Mouse (Mus musculus): ENCODE results near the gene Parp11. TPM values are rescaled to one million over a fixed set of nuclear protein-coding genes. Genes with fewer than 3 reads are reported as not detected.
"Not testable (repeated sequence)": the region's sequence is repeated elsewhere in the genome, so short reads cannot be mapped to it uniquely, and the experiment has no call there.

Gene Parp11
- total RNA-seq, 2 experiments from 2014 or later: 11.0 to 25.2 TPM

- no peak for ATAC-seq (ENCODE audit: poor library complexity, severe bottlenecking)
These were observed 47.7 kb downstream of the Parp11 start for GRCm38 (mm10) chr6:127494357-127494756.

DNA sequence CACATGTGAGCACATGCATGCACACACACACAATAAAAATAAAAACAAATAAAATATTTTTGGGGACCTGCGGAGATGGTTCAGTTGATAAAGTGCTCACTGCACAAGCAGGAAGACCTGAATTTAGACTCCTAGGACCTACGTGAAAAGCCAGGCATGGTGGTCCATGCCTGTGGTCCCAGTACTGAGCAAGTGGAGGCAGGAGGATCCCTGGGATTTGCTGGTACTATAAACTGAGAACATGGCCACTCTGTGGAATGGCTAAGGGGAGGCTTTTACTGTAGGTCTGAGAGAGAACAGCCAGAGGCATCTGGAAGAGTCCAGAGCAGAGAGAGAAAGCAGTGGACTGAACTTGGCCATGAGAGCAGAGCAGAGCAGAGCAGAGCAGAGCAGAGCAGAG lies 48.6 kb downstream of the Parp11 start:
- ATAC-seq (ENCODE audit: poor library complexity, severe bottlenecking): no peak

GRCm38 (mm10) chr6:127495876-127496275 lies 49.2 kb downstream of the Parp11 start:
- no peak for ATAC-seq (ENCODE audit: poor library complexity, severe bottlenecking)

- no peak for ATAC-seq (ENCODE audit: poor library complexity, severe bottlenecking)
These were observed 50.4 kb downstream of the Parp11 start for GRCm38 (mm10) chr6:127496841-127497656.

DNA sequence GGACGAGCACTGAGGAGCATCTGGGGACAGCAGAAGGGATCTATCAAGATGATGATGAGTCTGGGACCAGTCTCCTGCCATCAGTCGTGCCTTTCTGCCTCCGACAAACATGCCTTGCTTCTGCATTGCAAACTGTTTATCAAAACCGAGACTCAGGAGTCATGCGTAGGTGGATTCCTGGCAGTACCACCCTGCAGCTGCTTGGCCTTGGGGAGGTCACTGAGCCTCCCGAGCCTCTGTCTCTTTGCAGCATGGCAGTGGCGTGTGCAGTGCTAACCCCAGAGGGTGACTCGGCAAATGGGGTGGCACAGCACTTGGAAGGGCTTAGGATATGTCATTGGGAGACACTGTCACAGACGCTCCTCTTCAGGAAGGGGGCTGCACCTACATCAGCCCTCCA lies 53.5 kb downstream of the Parp11 start:
- ATAC-seq (ENCODE audit: poor library complexity, severe bottlenecking): no peak

- ATAC-seq (ENCODE audit: poor library complexity, severe bottlenecking): no peak
These were observed 54.2 kb downstream of the Parp11 start for GRCm38 (mm10) chr6:127500806-127501205.

- peak; percentile 79 for ATAC-seq (ENCODE audit: poor library complexity, severe bottlenecking)
These were observed 55.9 kb downstream of the Parp11 start for GRCm38 (mm10) chr6:127502530-127502929.

DNA sequence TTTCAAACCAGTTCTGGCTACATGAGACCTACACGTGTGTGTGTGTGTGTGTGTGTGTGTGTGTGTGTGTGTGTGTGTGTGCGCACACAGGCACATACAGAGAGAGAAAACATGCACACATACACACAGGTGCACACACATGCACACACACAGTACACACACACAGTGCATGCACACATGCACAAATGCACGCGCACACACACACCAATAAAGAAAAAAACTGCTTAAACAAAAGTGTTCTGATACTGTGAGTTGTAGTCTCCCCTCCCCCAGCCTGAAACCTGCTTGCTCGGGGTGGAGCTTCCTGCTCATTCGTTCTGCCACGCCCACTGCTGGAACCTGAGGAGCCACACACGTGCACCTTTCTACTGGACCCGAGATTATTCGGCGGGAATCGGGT lies 67.1 kb downstream of the Parp11 start:
- not testable (repeated sequence) for ATAC-seq (ENCODE audit: poor library complexity, severe bottlenecking)

DNA sequence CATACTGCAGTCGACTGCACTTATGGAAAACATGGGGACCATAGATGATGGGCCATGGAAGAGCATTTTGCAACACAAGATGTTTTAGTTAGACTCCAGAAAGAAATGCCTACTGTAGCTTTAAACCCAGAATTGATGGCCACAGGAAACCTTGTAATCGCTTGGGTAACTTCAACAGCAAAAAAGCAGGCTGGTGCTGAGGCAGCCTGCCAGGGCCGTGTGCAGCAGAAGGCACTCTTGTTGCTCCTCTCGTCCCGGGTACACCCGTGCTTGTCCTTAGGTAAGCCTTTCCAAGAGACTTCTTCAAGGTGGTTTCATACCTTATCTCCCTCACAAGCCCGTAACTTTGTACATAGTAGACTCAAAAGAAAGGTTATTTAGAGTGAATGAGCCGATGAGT lies 74.5 kb downstream of the Parp11 start:
- peak; percentile 54 for ATAC-seq (ENCODE audit: poor library complexity, severe bottlenecking)

DNA sequence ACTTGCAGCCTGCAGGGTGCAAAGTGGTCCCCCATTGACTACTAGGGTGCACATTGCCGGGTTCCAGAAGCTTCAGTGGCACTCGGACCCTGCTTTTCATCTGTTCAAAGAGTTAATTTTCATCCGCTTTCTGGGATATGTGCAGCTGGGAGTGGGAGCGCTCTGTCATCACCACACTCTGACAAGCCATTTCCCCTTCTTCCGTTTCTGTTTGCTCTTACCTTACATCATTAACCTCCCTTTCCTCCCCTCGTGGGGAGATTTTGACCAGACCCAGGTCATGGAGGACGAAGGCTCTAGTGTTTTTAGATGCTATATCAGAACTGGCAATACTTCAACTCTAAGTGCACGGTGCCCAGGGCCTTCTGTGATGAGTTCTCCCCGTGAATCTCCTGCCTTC lies 75.7 kb downstream of the Parp11 start:
- peak; percentile 76 for ATAC-seq (ENCODE audit: poor library complexity, severe bottlenecking)

GRCm38 (mm10) chr6:127524442-127524841 lies 77.8 kb downstream of the Parp11 start:
- ATAC-seq (ENCODE audit: poor library complexity, severe bottlenecking): peak; percentile 71

GRCm38 (mm10) chr6:127528625-127529024 lies 82.0 kb downstream of the Parp11 start:
- no peak for ATAC-seq (ENCODE audit: poor library complexity, severe bottlenecking)

DNA sequence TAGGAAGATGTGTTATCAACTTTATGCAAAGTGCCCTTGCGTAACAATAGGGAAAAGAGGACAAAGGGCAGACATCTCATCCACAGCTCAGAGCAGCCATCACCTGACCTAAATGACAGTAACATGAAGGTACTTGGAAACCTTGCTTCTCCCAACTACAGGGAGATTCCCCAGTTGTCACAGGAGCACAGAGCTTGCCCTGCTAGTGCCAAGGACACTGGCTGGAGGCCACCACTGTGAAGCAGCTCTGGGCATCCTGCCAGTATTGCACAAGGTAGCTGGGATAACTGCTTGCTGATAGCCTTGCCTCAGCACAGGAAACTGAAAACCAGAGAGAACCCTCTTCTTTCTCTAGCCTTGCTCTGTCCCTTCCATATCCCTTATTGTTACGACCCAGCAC lies 82.8 kb downstream of the Parp11 start:
- ATAC-seq (ENCODE audit: poor library complexity, severe bottlenecking): peak; percentile 69

DNA sequence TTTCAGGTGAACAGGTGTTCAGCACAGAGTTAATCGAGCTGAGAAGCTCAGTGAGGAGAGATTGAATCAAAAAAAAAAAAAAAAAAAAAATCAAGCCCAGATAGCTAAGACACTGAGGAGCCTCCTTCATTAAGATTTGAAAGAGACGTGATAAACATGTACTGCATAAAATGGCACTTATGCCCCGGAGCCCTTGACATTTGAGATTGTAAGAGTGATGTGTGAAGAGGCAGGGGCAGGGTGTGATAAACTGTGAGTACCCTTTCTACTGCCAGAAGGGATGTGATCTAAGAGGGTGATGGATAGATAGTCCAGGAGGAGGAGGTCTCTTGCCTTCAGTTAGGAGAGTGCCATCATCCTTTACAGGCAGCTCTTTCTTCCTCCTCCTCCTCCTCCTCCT lies 83.6 kb downstream of the Parp11 start:
- ATAC-seq (ENCODE audit: poor library complexity, severe bottlenecking): no peak

DNA sequence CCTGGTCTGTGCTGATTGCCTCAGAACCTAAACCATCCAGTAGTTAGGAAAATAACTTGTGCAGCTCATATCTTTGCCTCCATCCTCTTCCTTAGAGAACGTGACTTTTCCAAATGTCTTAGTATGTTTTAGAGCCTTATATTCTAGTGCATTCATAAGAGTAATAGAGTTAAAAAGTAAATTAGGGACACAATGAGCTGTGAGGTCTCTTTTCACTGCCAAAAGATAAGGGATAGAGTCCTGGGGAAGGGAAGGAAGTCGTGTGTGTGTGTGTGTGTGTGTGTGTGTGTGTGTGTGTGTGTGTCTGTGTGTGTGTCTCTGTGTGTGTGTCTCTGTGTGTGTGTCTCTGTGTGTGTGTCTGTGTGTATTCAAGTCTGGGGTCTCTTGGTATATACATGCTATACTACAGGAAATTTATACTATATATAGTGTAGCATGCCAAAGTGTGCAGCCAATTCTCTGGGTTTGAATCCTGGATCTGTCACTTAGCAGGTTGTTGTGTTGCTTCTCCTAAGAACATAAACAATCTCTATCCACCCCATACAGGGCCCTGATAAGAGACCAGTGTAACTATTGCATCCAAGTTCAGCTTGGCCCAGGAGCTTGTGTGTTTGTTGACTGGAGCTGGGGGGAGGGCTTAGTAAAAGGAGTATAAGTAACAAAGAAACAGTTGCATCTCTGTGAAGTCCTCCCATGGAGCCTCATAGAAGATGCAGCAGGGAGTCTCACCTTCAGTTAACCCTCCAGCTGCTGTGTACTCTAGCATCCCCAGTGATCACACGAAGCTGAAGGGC lies 85.0 kb downstream of the Parp11 start:
- ATAC-seq (ENCODE audit: poor library complexity, severe bottlenecking): no peak

DNA sequence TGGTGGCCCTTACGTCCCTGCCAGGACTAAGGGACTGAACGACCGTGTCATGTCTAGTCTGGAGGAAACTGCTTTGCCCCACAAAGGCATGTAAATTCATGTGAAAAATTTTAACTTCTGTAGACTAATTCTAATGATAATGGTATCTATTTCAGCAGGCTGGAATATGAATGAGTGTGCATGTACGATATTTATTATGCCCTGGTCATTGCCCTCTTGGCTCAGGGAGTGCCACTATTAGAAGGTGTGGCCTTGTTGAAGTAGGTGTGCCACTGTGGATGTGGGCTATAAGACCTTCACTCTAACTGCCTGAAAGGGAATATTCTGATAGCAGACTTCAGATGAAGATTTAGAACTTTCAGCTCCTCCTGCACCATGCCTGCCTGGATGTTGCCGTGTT lies 85.7 kb downstream of the Parp11 start:
- no peak for ATAC-seq (ENCODE audit: poor library complexity, severe bottlenecking)

- no peak for ATAC-seq (ENCODE audit: poor library complexity, severe bottlenecking)
These were observed 87.1 kb downstream of the Parp11 start for GRCm38 (mm10) chr6:127533766-127534165.

DNA sequence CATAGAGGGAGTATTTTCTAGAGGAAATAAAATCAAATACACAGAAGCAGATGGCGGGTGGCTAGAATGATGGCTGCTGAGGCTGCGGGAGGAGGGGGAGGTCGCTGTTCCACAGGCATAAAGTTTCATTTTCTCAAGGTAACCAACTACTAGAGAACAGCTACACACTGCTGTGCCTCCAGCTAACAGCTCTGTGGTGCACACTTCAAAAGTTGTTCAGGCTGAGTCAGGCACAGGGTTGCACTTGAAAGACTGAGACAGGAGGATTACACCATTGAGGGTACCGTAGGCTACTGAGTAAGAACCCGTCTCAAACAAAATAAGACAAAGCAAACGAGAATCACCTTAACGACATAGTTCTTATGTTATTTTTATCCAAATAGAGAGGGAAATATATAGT lies 90.4 kb downstream of the Parp11 start:
- ATAC-seq (ENCODE audit: poor library complexity, severe bottlenecking): no peak

DNA sequence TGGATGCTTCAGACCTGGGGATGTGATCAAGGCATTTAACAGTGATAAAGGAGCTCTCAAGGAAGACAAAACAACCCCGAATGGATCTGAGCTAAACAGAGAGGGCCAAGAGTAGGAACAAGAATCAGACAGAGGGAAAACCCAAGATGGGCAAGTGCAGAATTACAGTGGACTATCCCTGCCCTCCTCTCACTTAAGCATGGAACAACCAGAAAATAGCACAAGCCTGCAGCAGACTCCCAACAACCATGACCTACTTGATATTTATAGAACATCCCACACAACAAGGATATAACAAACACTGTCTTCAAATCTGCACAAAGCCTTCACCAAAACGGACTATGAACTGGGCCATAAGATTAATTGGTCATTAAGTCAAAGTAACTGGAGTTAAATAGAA lies 91.5 kb downstream of the Parp11 start:
- no peak for ATAC-seq (ENCODE audit: poor library complexity, severe bottlenecking)

- peak; percentile 92 for ATAC-seq (ENCODE audit: poor library complexity, severe bottlenecking)
These were observed 92.6 kb downstream of the Parp11 start for GRCm38 (mm10) chr6:127539226-127539625.

DNA sequence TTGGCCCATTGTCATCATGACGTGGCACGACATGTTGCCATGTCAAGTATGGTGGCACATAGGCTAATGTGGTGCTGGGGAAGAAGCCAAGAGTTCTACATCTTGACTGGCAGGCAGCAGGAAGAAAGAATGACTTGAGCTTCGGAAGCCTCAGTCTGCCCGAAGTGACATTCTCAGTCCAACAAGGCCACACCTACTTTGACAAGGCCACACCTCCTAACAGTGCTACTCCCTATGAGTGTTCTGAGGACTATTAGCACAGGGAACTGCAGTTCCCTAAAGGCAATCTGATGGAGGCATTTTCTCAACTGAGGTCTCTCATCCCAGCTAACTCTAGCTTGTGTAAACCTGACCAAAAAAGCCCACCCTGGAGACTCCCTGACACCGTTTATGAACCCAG lies 93.0 kb downstream of the Parp11 start:
- peak; percentile 35 for ATAC-seq (ENCODE audit: poor library complexity, severe bottlenecking)

- no peak for ATAC-seq (ENCODE audit: poor library complexity, severe bottlenecking)
These were observed 93.9 kb downstream of the Parp11 start for GRCm38 (mm10) chr6:127540517-127540916.

All from megakaryocyte, adult 5-6 weeks (primary cell).